Mouse (Mus musculus): Measurements from ENCODE around the gene Cfdp1. TPM values are rescaled to one million over a fixed set of nuclear protein-coding genes. Genes with fewer than 3 reads are reported as not detected.
A peak's percentile ranks its signal among the peaks of the same experiment; 100 is the strongest.

Gene Cfdp1
- total and polyA plus RNA-seq, 2 experiments from 2014 or later, result 24.9 to 170 TPM

GRCm38 (mm10) chr8:111741556-111741955 lies 112.5 kb downstream of the Cfdp1 start:
- Histone ChIP-seq H3K36me3 (ENCODE audit: insufficient read depth, low read length) (no peaks in the 10 kb centered on the region), H3K27me3 (ENCODE audit: insufficient read depth, low read length) (no peaks in the 10 kb centered on the region), H3K9me3 (ENCODE audit: low read length) (no peaks in the 10 kb centered on the region), H3K4me3 (ENCODE audit: low read length) (peak overlapping the region; percentile 90), H3K4me2 (ENCODE audit: low read depth, low read length) (peak overlapping the region; percentile 74), H3K4me1 (ENCODE audit: insufficient read depth, low read length) (peaks cover 56% of the 10 kb centered on the region), H3K27ac (peak overlapping the region; percentile 81; the same call in 1 of the 2 replicates), H3K9ac (replicated peaks; ENCODE audit: low read length) (0 out of 2 replicates have a peak overlapping the region, but pooled peaks have one; percentile 91)
- no peak for TF ChIP-seq CTCF (IDR thresholded peaks at IDR 0.05; ENCODE audit: low read depth)
- ATAC-seq (no peak), DNase-seq (ENCODE audit: low spot score) (no peak)
- 64% methylated on average over 6 of the region's 6 CpGs for WGBS

GRCm38 (mm10) chr8:111740994-111741393 lies 113.1 kb downstream of the Cfdp1 start:
- Histone ChIP-seq H3K9ac (replicated peaks; ENCODE audit: low read length) (no peak overlapping the region), H3K27me3 (ENCODE audit: insufficient read depth, low read length) (no peaks in the 10 kb centered on the region), H3K4me1 (ENCODE audit: insufficient read depth, low read length) (peaks cover 58% of the 10 kb centered on the region), H3K4me2 (ENCODE audit: low read depth, low read length) (peak overlapping the region; percentile 74), H3K27ac (no peak overlapping the region; the same call in 1 of the 2 replicates), H3K4me3 (ENCODE audit: low read length) (no peak overlapping the region), H3K9me3 (ENCODE audit: low read length) (no peaks in the 10 kb centered on the region), H3K36me3 (ENCODE audit: insufficient read depth, low read length) (no peaks in the 10 kb centered on the region)
- no peak for TF ChIP-seq CTCF (IDR thresholded peaks at IDR 0.05; ENCODE audit: low read depth)
- DNase-seq (ENCODE audit: low spot score) (no peak), ATAC-seq (no peak)
- WGBS, result 78% methylated on average over 8 of the region's 8 CpGs

- no peak for ATAC-seq
- DNase-seq (ENCODE audit: low spot score), result no peak
- Histone ChIP-seq H3K4me1 (ENCODE audit: insufficient read depth, low read length) (peaks cover 57% of the 10 kb centered on the region), H3K9me3 (ENCODE audit: low read length) (no peaks in the 10 kb centered on the region), H3K27me3 (ENCODE audit: insufficient read depth, low read length) (no peaks in the 10 kb centered on the region), H3K27ac (no peak overlapping the region), H3K36me3 (ENCODE audit: insufficient read depth, low read length) (no peaks in the 10 kb centered on the region), H3K9ac (replicated peaks; ENCODE audit: low read length) (no peak overlapping the region), H3K4me2 (ENCODE audit: low read depth, low read length) (peak overlapping the region; percentile 74; the same call in 1 of the 2 replicates), H3K4me3 (ENCODE audit: low read length) (no peak overlapping the region)
- 68% methylated on average over 7 of the region's 7 CpGs for WGBS
- TF ChIP-seq CTCF (IDR thresholded peaks at IDR 0.05; ENCODE audit: low read depth), result no peak
These were observed 113.8 kb downstream of the Cfdp1 start for GRCm38 (mm10) chr8:111740301-111740711.

- H3K9me3 ChIP-seq (ENCODE audit: low read length), result no peaks in the 10 kb centered on the region
- H3K9ac ChIP-seq (replicated peaks; ENCODE audit: low read length), result 0 out of 2 replicates have a peak overlapping the region, but pooled peaks have one; percentile 1
- DNase-seq (ENCODE audit: low spot score) (no peak), ATAC-seq (no peak)
- 47% methylated on average over 7 of the region's 7 CpGs for WGBS
- peaks cover 63% of the 10 kb centered on the region for H3K4me1 ChIP-seq (ENCODE audit: insufficient read depth, low read length)
- no peak overlapping the region for H3K4me2 ChIP-seq (ENCODE audit: low read depth, low read length)
- TF ChIP-seq CTCF (IDR thresholded peaks at IDR 0.05; ENCODE audit: low read depth), result peak; percentile 49
- peak overlapping the region; percentile 0; the same call in 1 of the 2 replicates for H3K27ac ChIP-seq
- H3K36me3 ChIP-seq (ENCODE audit: insufficient read depth, low read length), result no peaks in the 10 kb centered on the region
- H3K27me3 ChIP-seq (ENCODE audit: insufficient read depth, low read length), result no peaks in the 10 kb centered on the region
- no peak overlapping the region for H3K4me3 ChIP-seq (ENCODE audit: low read length)
These were observed 114.5 kb downstream of the Cfdp1 start for GRCm38 (mm10) chr8:111739604-111740003.

GRCm38 (mm10) chr8:111738867-111739266 lies 115.2 kb downstream of the Cfdp1 start:
- peaks cover 60% of the 10 kb centered on the region for H3K4me1 ChIP-seq (ENCODE audit: insufficient read depth, low read length)
- TF ChIP-seq CTCF (IDR thresholded peaks at IDR 0.05; ENCODE audit: low read depth), result no peak
- H3K27me3 ChIP-seq (ENCODE audit: insufficient read depth, low read length), result no peaks in the 10 kb centered on the region
- H3K27ac ChIP-seq, result no peak overlapping the region
- no peak overlapping the region for H3K4me3 ChIP-seq (ENCODE audit: low read length)
- no peaks in the 10 kb centered on the region for H3K9me3 ChIP-seq (ENCODE audit: low read length)
- WGBS, result 49% methylated on average over 6 of the region's 6 CpGs
- H3K36me3 ChIP-seq (ENCODE audit: insufficient read depth, low read length), result no peaks in the 10 kb centered on the region
- H3K9ac ChIP-seq (replicated peaks; ENCODE audit: low read length), result no peak overlapping the region
- ATAC-seq (no peak), DNase-seq (ENCODE audit: low spot score) (no peak)
- no peak overlapping the region for H3K4me2 ChIP-seq (ENCODE audit: low read depth, low read length)

GRCm38 (mm10) chr8:111736321-111736720 lies 117.8 kb downstream of the Cfdp1 start:
- H3K9me3 ChIP-seq (ENCODE audit: low read length), result no peaks in the 10 kb centered on the region
- ATAC-seq, result peak; percentile 44
- no peak for TF ChIP-seq CTCF (IDR thresholded peaks at IDR 0.05; ENCODE audit: low read depth)
- 0 out of 2 replicates have a peak overlapping the region, but pooled peaks have one; percentile 2 for H3K9ac ChIP-seq (replicated peaks; ENCODE audit: low read length)
- WGBS, result 22% methylated on average over 7 of the region's 7 CpGs
- no peaks in the 10 kb centered on the region for H3K36me3 ChIP-seq (ENCODE audit: insufficient read depth, low read length)
- no peak overlapping the region for H3K4me3 ChIP-seq (ENCODE audit: low read length)
- peaks cover 63% of the 10 kb centered on the region for H3K4me1 ChIP-seq (ENCODE audit: insufficient read depth, low read length)
- H3K27ac ChIP-seq, result peak overlapping the region; percentile 62; the same call in 1 of the 2 replicates
- no peak overlapping the region for H3K4me2 ChIP-seq (ENCODE audit: low read depth, low read length)
- no peaks in the 10 kb centered on the region for H3K27me3 ChIP-seq (ENCODE audit: insufficient read depth, low read length)
- peak; percentile 67 for DNase-seq (ENCODE audit: low spot score)

GRCm38 (mm10) chr8:111735791-111736190 lies 118.3 kb downstream of the Cfdp1 start:
- no peak overlapping the region for H3K4me3 ChIP-seq (ENCODE audit: low read length)
- H3K27me3 ChIP-seq (ENCODE audit: insufficient read depth, low read length), result no peaks in the 10 kb centered on the region
- no peaks in the 10 kb centered on the region for H3K36me3 ChIP-seq (ENCODE audit: insufficient read depth, low read length)
- H3K4me1 ChIP-seq (ENCODE audit: insufficient read depth, low read length), result peaks cover 63% of the 10 kb centered on the region
- no peak overlapping the region for H3K4me2 ChIP-seq (ENCODE audit: low read depth, low read length)
- ATAC-seq, result no peak
- WGBS, result 75% methylated on average over 4 of the region's 4 CpGs
- H3K9me3 ChIP-seq (ENCODE audit: low read length), result no peaks in the 10 kb centered on the region
- no peak for TF ChIP-seq CTCF (IDR thresholded peaks at IDR 0.05; ENCODE audit: low read depth)
- H3K27ac ChIP-seq, result peak overlapping the region; percentile 62; the same call in 1 of the 2 replicates
- no peak for DNase-seq (ENCODE audit: low spot score)
- H3K9ac ChIP-seq (replicated peaks; ENCODE audit: low read length), result 0 out of 2 replicates have a peak overlapping the region, but pooled peaks have one; percentile 2
